Mouse (Mus musculus): ENCODE measurements around the gene Lmnb2. TPM values are rescaled to one million over a fixed set of nuclear protein-coding genes. Genes with fewer than 3 reads are reported as not detected.

Lmnb2 gene
- polyA plus RNA-seq, 1 experiment from 2014 or later = 59.3 TPM

- 2% methylated on average over 15 of the region's 15 CpGs for WGBS
- peak overlapping the region; percentile 80 for H3K27ac ChIP-seq
- H3K4me2 ChIP-seq = peak overlapping the region; percentile 88
- peak overlapping the region; percentile 86 for H3K4me3 ChIP-seq (replicated peaks)
- H3K36me3 ChIP-seq = peaks cover 29% of the 10 kb centered on the region
- no peaks in the 10 kb centered on the region; the same call in 1 of the 2 replicates for H3K27me3 ChIP-seq
- H3K4me1 ChIP-seq = peaks cover 30% of the 10 kb centered on the region
- H3K9me3 ChIP-seq (replicated peaks) = no peaks in the 10 kb centered on the region
- peak; percentile 55 for ATAC-seq (replicated peaks; ENCODE audit: low FRiP score)
- H3K9ac ChIP-seq = peak overlapping the region; percentile 83
These were observed 688 bp downstream of the Lmnb2 start for GRCm38 (mm10) chr10:80917336-80917778.

GRCm38 (mm10) chr10:80915736-80916135, 2.3 kb downstream of the Lmnb2 start:
- Histone ChIP-seq H3K9ac (no peak overlapping the region), H3K36me3 (peaks cover 45% of the 10 kb centered on the region), H3K4me3 (replicated peaks) (no peak overlapping the region), H3K9me3 (replicated peaks) (no peaks in the 10 kb centered on the region), H3K27ac (no peak overlapping the region), H3K4me1 (peaks cover 22% of the 10 kb centered on the region), H3K27me3 (no peaks in the 10 kb centered on the region), H3K4me2 (no peak overlapping the region)
- no peak for ATAC-seq (replicated peaks; ENCODE audit: low FRiP score)
- WGBS = 78% methylated on average over 4 of the region's 4 CpGs

- Histone ChIP-seq H3K4me3 (replicated peaks) (no peak overlapping the region), H3K9me3 (replicated peaks) (no peaks in the 10 kb centered on the region), H3K27me3 (no peaks in the 10 kb centered on the region), H3K27ac (no peak overlapping the region), H3K4me1 (peaks cover 22% of the 10 kb centered on the region), H3K9ac (no peak overlapping the region), H3K36me3 (peaks cover 50% of the 10 kb centered on the region), H3K4me2 (no peak overlapping the region)
- no peak for ATAC-seq (replicated peaks; ENCODE audit: low FRiP score)
- WGBS = 73% methylated on average over 2 of the region's 2 CpGs
These were observed 2.8 kb downstream of the Lmnb2 start for GRCm38 (mm10) chr10:80915260-80915659.

- no peak overlapping the region for H3K4me2 ChIP-seq
- no peak overlapping the region for H3K27ac ChIP-seq
- H3K27me3 ChIP-seq = no peaks in the 10 kb centered on the region
- ATAC-seq (replicated peaks; ENCODE audit: low FRiP score) = no peak
- H3K9me3 ChIP-seq (replicated peaks) = no peaks in the 10 kb centered on the region
- H3K4me1 ChIP-seq = peaks cover 22% of the 10 kb centered on the region
- 91% methylated on average over 5 of the region's 5 CpGs for WGBS
- no peak overlapping the region for H3K9ac ChIP-seq
- peaks cover 60% of the 10 kb centered on the region for H3K36me3 ChIP-seq
- H3K4me3 ChIP-seq (replicated peaks) = no peak overlapping the region
These were observed 3.8 kb downstream of the Lmnb2 start for GRCm38 (mm10) chr10:80914253-80914656.

GRCm38 (mm10) chr10:80913364-80914011, 4.6 kb downstream of the Lmnb2 start:
- no peaks in the 10 kb centered on the region for H3K27me3 ChIP-seq
- no peak overlapping the region for H3K4me2 ChIP-seq
- H3K4me1 ChIP-seq = peaks cover 20% of the 10 kb centered on the region
- no peak overlapping the region for H3K27ac ChIP-seq
- H3K36me3 ChIP-seq = peaks cover 68% of the 10 kb centered on the region
- WGBS = 78% methylated on average over 7 of the region's 8 CpGs
- no peak overlapping the region for H3K4me3 ChIP-seq (replicated peaks)
- no peaks in the 10 kb centered on the region for H3K9me3 ChIP-seq (replicated peaks)
- H3K9ac ChIP-seq = no peak overlapping the region
- no peak for ATAC-seq (replicated peaks; ENCODE audit: low FRiP score)

- H3K9me3 ChIP-seq (replicated peaks) = no peaks in the 10 kb centered on the region
These were observed 6.2 kb downstream of the Lmnb2 start for GRCm38 (mm10) chr10:80911891-80912290.

GRCm38 (mm10) chr10:80911354-80911753, 6.7 kb downstream of the Lmnb2 start:
- peaks cover 85% of the 10 kb centered on the region for H3K36me3 ChIP-seq
- 96% methylated on average over 4 of the region's 4 CpGs for WGBS

More at GRCm38 (mm10) chr10:80911891-80912290, 6.2 kb downstream of the Lmnb2 start:
- Histone ChIP-seq H3K4me2 (no peak overlapping the region), H3K27ac (no peak overlapping the region), H3K36me3 (peaks cover 83% of the 10 kb centered on the region), H3K4me3 (replicated peaks) (no peak overlapping the region), H3K4me1 (peaks cover 10% of the 10 kb centered on the region), H3K27me3 (no peaks in the 10 kb centered on the region), H3K9ac (no peak overlapping the region)
- ATAC-seq (replicated peaks; ENCODE audit: low FRiP score) = no peak

GRCm38 (mm10) chr10:80909375-80910162, 8.5 kb downstream of the Lmnb2 start:
- H3K4me2 ChIP-seq = no peak overlapping the region
- no peak overlapping the region for H3K4me3 ChIP-seq (replicated peaks)
- no peak for ATAC-seq (replicated peaks; ENCODE audit: low FRiP score)
- 94% methylated on average over 22 of the region's 22 CpGs for WGBS
- no peak overlapping the region for H3K9ac ChIP-seq
- no peaks in the 10 kb centered on the region for H3K27me3 ChIP-seq
- peaks cover 93% of the 10 kb centered on the region for H3K36me3 ChIP-seq
- no peaks in the 10 kb centered on the region for H3K4me1 ChIP-seq
- no peaks in the 10 kb centered on the region for H3K9me3 ChIP-seq (replicated peaks)
- H3K27ac ChIP-seq = no peak overlapping the region

More at GRCm38 (mm10) chr10:80911354-80911753, 6.7 kb downstream of the Lmnb2 start:
- no peaks in the 10 kb centered on the region for H3K27me3 ChIP-seq
- H3K27ac ChIP-seq = no peak overlapping the region
- H3K9me3 ChIP-seq (replicated peaks) = no peaks in the 10 kb centered on the region
- no peak overlapping the region for H3K4me3 ChIP-seq (replicated peaks)
- H3K4me1 ChIP-seq = peaks cover 5% of the 10 kb centered on the region
- H3K9ac ChIP-seq = no peak overlapping the region
- H3K4me2 ChIP-seq = no peak overlapping the region
- no peak for ATAC-seq (replicated peaks; ENCODE audit: low FRiP score)

- H3K9ac ChIP-seq = no peak overlapping the region
- no peak overlapping the region for H3K4me2 ChIP-seq
- H3K27ac ChIP-seq = no peak overlapping the region
- 90% methylated on average over 11 of the region's 11 CpGs for WGBS
- H3K36me3 ChIP-seq = peaks cover 80% of the 10 kb centered on the region
- H3K27me3 ChIP-seq = no peaks in the 10 kb centered on the region
- no peaks in the 10 kb centered on the region for H3K9me3 ChIP-seq (replicated peaks)
- H3K4me1 ChIP-seq = peaks cover 12% of the 10 kb centered on the region
- no peak for ATAC-seq (replicated peaks; ENCODE audit: low FRiP score)
- H3K4me3 ChIP-seq (replicated peaks) = no peak overlapping the region
These were observed 13.3 kb downstream of the Lmnb2 start for GRCm38 (mm10) chr10:80904709-80905108.

- no peak overlapping the region for H3K4me3 ChIP-seq (replicated peaks)
- H3K9me3 ChIP-seq (replicated peaks) = no peaks in the 10 kb centered on the region
- H3K27ac ChIP-seq = no peak overlapping the region
- 85% methylated on average over 28 of the region's 28 CpGs for WGBS
- H3K27me3 ChIP-seq = no peaks in the 10 kb centered on the region
- peaks cover 76% of the 10 kb centered on the region for H3K36me3 ChIP-seq
- H3K4me1 ChIP-seq = peaks cover 17% of the 10 kb centered on the region
- H3K4me2 ChIP-seq = no peak overlapping the region
- ATAC-seq (replicated peaks; ENCODE audit: low FRiP score) = no peak
- no peak overlapping the region for H3K9ac ChIP-seq
These were observed 13.9 kb downstream of the Lmnb2 start for GRCm38 (mm10) chr10:80904004-80904693.

- Histone ChIP-seq H3K4me1 (peaks cover 25% of the 10 kb centered on the region), H3K27ac (no peak overlapping the region), H3K4me2 (no peak overlapping the region), H3K9me3 (replicated peaks) (no peaks in the 10 kb centered on the region), H3K9ac (no peak overlapping the region), H3K36me3 (peaks cover 76% of the 10 kb centered on the region), H3K4me3 (replicated peaks) (no peak overlapping the region), H3K27me3 (no peaks in the 10 kb centered on the region)
- no peak for ATAC-seq (replicated peaks; ENCODE audit: low FRiP score)
- WGBS = 91% methylated on average over 10 of the region's 10 CpGs
These were observed 14.8 kb downstream of the Lmnb2 start for GRCm38 (mm10) chr10:80903282-80903681.

Data from kidney, embryonic 15.5 days (tissue).